Mouse (Mus musculus): ENCODE results near the gene Rbm34.
"Not testable (repeated sequence)": the region's sequence is repeated elsewhere in the genome, so short reads cannot be mapped to it uniquely, and the experiment has no call there.

The Rbm34 gene

GRCm38 (mm10) chr8:126919255-126919654, 51.6 kb downstream of the Rbm34 start:
- no peak for DNase-seq (ENCODE audit: low spot score in 2 of 2)

- DNase-seq (ENCODE audit: low spot score in 2 of 2) = no peak
These were observed 52.5 kb downstream of the Rbm34 start for GRCm38 (mm10) chr8:126918356-126918755.

- no peak for DNase-seq (ENCODE audit: low spot score in 2 of 2)
These were observed 53.5 kb downstream of the Rbm34 start for GRCm38 (mm10) chr8:126917179-126917905.

GRCm38 (mm10) chr8:126916611-126917010, 54.3 kb downstream of the Rbm34 start:
- no peak for DNase-seq (ENCODE audit: low spot score in 2 of 2)

DNA sequence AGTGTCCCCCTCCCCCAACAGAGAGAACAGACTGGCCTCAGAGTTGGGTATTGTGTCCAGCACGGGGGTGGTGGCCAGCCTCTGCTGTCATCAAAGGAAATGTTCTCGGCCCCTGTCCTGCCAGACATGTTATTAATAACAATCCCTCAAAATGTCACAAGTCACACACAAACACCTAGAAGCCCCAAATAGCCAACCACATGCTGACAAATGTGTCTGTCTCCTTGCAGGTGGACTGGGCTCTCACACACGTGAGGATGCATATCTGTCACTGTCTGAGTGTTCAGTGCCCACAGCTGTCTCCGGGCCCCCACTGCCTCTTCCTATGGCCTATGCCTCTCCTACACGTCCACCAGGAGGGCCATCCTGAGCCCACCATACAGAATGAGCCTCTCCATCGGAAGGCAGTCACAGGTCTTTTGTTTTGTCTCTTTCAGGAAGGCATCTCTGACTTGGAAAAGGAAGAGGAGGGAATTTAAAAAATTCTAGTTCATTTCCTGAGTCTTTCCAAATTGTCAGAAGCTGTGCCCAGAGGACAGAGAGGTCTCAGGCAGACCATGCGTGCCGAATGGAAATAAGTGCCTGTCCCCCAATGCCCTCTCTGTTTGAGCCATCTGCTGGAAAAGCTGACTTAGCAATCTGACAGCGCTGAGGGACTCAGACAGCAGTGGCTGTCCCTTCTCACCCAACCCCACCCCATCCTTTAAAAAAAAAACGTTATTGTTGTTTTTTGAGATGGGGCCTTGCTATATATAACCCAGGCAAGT, 56.1 kb downstream of the Rbm34 start:
- DNase-seq (ENCODE audit: low spot score in 2 of 2) = no peak

DNA sequence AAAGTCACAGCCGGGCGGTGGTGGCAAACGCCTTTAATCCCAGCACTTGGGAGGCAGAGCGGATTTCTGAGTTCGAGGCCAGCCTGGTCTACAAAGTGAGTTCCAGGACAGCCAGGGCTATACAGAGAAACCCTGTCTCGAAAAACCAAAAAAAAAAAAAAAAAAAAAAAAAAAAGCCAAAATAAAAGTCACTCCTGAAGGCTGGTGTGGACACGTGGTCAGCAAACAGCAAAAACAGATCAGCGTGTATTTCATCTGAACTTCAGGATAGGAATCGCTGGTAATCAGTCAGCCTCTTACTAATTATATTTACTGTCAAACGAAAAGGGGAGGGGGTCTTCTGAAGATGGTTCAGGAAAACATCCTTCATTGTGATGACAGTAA, 56.8 kb downstream of the Rbm34 start:
- DNase-seq (ENCODE audit: low spot score in 2 of 2) = not testable (repeated sequence)

DNA sequence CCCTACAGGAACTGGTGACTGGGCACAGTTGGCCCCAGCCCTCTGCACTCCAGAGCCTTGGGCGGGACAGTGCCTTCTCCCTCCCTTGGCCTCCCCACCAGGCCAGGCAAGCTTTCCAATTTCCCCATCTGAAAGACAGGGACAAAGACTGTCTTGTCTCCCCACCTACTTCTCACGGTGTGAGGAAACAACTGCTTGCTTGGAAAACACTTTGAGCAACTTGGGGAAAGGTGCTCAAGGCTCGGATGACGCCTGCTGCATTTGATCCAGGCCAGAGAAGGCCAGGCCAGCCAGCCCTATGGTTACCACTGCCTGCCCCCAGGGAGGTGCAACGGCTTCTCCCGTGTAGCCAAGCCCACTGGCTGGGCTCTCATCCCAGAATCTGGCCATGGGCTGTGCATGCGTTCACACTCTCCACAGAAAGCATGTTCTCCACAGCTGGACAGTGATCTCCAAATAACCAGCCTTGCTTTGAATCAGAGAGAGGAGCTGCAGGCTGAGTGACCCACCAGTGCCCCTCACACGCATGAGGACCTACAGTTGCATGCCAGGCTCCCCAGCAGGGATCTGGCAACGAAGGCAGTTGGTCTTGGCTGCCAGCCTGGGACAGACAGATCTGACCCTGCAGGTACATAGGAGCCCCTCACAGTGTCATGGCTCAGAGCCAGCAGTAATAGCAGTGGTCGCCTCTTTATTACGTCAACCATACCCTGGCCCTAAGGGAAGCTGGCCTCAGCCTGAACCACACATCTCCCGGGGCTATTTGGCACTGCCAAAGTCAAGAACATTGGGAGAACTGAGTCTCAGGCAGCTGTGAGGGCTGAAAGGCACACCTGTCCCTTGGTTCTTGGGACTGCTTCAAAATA, 57.4 kb downstream of the Rbm34 start:
- no peak for DNase-seq (ENCODE audit: low spot score in 2 of 2)

DNA sequence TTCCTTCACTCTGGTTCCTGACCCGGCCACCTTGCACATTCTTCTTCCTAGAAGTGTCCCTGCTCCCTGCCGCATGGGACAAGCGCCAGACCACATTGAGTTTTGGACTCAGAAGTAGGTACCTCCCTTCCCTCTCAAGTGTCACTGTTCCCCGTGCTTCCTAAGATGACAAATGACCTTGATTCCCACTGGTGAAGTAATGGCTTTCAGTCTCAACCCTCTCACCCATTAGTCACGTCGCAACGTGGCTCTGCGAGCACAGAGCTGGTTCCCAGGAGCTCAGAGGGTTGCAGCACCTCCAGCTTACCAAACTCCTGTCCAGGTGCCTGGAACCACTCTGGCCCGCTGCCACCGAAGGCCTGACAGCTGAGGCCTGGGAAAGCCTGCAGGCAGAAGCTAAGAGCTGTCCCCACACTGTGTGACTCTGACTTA, 61.5 kb downstream of the Rbm34 start:
- DNase-seq (ENCODE audit: low spot score in 2 of 2) = no peak

- DNase-seq (ENCODE audit: low spot score in 2 of 2) = no peak
These were observed 62.1 kb downstream of the Rbm34 start for GRCm38 (mm10) chr8:126908805-126909204.

DNA sequence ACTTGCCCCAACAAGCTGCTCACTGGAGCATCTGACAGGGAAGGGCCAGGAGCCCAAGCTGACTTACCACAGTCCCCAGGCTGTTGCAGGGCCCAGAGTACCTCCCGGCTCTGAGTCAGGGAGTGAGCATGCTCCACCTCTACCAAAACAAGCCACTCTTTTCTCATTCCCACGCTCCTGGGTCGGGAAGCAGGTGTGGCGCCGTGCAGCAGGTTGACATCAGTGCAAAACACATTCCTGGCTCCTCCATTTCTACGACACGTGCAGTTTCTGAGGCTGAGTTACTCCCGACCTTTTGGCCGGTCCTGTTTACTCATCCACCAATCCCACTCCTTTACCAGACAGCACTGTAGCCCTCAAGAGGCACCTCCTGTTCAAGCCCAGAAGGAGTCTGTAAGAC, 62.9 kb downstream of the Rbm34 start:
- DNase-seq (ENCODE audit: low spot score in 2 of 2) = no peak

- no peak for DNase-seq (ENCODE audit: low spot score in 2 of 2)
These were observed 63.5 kb downstream of the Rbm34 start for GRCm38 (mm10) chr8:126907374-126907773.

DNA sequence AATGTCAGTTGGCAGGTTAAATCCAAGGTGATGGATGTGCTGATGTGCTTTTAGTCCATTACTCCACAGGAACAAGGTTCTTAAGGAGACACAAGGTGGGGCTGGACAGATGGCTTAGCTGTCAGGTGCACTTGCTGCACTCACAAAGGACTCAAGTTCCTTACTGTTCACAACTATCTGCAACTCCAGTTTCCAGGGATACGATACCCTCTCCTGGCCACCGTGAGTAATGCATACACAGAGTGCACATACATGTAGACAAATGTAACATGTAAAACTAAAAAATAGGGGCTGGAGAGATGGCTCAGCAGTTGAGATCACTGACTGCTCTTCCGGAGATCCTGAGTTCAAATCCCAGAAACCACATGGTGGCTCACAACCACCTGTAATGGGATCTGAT, 65.5 kb downstream of the Rbm34 start:
- no peak for DNase-seq (ENCODE audit: low spot score in 2 of 2)

DNA sequence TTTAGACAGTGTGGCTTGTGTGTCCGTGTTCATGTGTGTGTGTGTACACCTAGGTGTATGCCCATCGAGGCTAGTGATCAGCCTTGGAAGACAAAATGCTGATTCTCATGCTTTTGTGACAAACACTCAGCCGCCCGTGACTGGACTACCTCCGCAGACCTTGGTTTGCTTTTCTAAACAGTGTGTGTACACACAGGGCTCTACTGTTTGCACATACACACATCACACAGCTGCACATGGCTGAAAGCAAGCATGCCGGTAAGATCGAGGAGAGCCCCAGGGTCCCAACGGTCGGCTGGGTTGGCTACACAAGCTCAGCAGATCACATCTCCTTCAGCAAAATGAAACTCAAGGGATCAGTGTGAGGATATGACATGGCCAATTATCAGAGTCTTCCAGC, 66.9 kb downstream of the Rbm34 start:
- DNase-seq (ENCODE audit: low spot score in 2 of 2) = no peak

DNA sequence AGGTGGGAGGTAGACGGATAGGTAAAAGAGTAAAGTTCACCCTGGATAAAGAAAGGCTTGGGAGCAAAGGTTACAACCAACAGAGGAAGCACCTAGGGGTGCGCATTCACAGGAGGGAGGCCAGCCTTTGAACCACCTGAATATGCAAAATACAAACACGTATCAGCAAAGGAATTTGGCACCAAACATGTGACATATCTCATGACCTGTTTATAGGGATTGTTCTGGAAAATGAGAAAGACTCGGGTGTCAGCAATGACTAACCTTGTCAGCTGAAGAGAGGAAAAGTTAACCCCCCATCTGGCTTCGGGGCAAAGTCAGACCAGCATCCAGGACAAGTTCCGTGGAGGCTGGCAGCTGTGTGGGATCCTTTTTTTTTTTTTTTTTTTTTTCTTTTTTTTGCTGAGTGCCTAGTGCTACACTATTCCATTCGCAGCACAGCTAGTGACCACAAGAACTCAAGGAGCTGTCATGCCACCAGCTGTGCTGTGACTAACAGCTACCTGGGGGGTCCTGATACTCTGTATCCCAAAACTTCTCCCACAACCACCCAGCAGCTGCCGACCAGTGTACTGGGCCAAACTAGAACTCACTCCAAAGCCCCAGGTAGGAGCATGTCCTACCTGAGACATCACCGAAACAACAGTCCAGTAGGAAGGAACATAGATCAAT, 67.5 kb downstream of the Rbm34 start:
- DNase-seq (ENCODE audit: low spot score in 2 of 2) = no peak

DNA sequence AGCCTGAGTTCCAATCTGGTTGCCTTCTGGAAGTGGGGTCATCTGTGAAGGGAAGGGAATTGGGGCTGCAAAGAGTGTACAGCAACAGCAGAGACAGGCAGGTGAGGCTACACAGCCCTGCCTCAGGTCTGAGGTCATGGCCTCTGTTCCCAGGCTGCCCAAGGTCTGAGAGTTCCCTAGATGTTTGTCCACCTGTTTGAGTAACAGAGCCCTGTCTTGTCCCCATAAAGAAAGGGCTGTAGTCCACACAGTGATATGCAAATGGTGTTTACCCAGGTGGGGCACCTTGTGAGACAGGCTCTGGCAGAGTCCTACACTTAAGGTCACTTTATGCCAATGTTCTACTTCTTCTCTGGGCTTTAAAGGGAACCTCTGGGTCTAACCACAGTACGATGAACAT, 69.3 kb downstream of the Rbm34 start:
- DNase-seq (ENCODE audit: low spot score in 2 of 2) = no peak

- no peak for DNase-seq (ENCODE audit: low spot score in 2 of 2)
These were observed 69.8 kb downstream of the Rbm34 start for GRCm38 (mm10) chr8:126901049-126901448.

All from right cerebral cortex, postnatal 36 days (tissue).